Mouse (Mus musculus) liver, postnatal 0 days (tissue): Measurements from ENCODE around the gene Abcb8.

Experiments
- CTCF ChIP-seq: sonication (generic); IDR thresholded peaks from 2 replicates; pipeline ENCODE4 v1.5.1; 2016; ENCODE audit warnings: antibody characterized with exemption, low read depth
- EP300 ChIP-seq: IDR thresholded peaks from 2 replicates; pipeline ENCODE4 v1.6.1; 2016; ENCODE audit warnings: antibody characterized with exemption, low read depth, mild to moderate bottlenecking

- TF ChIP-seq CTCF (no peak), EP300 (no peak)
Measured at GRCm38 (mm10) chr5:24424004-24424781, 30.7 kb downstream of the Abcb8 start.
